Mouse (Mus musculus): ENCODE data around the gene Iba57. TPM values are rescaled to one million over a fixed set of nuclear protein-coding genes. Genes with fewer than 3 reads are reported as not detected.

Iba57 gene
- polyA plus RNA-seq, 1 experiment from 2014 or later = 7.3 TPM

DNA sequence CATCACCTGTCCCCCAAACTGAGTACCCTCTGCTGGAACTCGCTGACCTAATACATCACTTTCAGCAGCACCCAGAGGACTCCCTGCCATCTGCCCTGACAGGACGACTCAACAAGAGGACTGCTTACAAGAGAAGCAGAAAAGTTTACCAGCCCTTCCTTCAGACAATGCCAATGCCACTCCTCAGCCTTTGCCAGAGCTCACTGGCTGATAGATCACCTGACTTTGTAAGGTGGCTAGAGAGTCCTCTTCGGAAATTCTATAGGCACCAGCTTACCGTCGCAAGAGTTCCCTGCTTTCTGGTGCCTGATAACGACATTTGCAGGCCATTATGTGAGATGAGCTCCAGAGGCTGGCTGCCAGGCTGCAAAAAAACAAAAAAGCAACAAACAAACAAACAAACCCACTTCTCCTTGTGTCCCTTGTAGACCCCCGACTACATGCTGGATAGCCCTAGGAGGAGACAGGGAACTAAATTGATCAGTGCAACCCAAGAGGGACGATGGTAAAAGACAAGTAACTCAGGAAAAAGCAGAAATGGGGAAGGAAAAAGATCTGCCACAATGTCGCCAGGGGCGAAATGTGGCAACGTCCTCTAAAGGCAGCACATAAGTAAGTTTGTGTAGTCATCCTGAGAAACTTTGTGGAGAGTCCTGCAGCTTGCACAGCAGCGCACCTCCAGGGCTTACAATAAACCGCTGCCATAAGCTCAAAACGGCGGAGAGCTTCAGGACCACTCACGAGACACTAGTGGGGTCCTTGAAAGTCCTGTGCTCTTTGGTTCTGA, 37.9 kb upstream of the Iba57 start:
- no peaks in the 10 kb centered on the region for H3K27me3 ChIP-seq
- no peak for ATAC-seq (replicated peaks; ENCODE audit: insufficient number of reproducible peaks, insufficient read depth, low FRiP score, low read depth)
- H3K4me1 ChIP-seq (replicated peaks) = peaks cover 15% of the 10 kb centered on the region
- H3K27ac ChIP-seq = peak overlapping the region; percentile 85
- peak overlapping the region; percentile 81 for H3K4me3 ChIP-seq
- H3K36me3 ChIP-seq = peaks cover 28% of the 10 kb centered on the region
- no peaks in the 10 kb centered on the region for H3K9me3 ChIP-seq (replicated peaks)
- 25% methylated on average over 16 of the region's 16 CpGs for WGBS
- peak overlapping the region; percentile 88 for H3K9ac ChIP-seq
- peak overlapping the region; percentile 86 for H3K4me2 ChIP-seq

DNA sequence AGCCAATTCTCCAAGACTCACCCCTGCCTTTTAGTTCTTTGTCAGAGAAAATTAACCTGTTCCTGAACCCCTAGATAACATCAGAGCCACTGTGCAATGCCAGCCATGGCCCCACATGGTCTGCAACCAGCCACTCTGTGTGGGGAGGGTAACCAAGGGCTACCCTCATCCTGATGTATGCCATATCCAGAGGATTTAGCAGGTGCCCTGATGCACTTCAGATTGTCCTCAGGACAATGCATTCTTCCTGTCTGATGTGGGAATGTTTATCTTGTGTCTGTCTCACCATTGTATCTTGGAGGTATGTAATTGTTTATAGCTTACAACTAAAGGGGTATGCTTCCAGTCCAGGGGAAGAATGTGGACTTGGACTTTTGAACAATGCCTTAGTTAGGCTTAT, 32.7 kb upstream of the Iba57 start:
- Histone ChIP-seq H3K36me3 (peaks cover 5% of the 10 kb centered on the region; the same call in 1 of the 2 replicates), H3K27ac (no peak overlapping the region), H3K9ac (no peak overlapping the region), H3K9me3 (replicated peaks) (no peaks in the 10 kb centered on the region), H3K4me2 (no peak overlapping the region), H3K4me1 (replicated peaks) (peaks cover 5% of the 10 kb centered on the region), H3K27me3 (no peaks in the 10 kb centered on the region), H3K4me3 (no peak overlapping the region)
- no peak for ATAC-seq (replicated peaks; ENCODE audit: insufficient number of reproducible peaks, insufficient read depth, low FRiP score, low read depth)

DNA sequence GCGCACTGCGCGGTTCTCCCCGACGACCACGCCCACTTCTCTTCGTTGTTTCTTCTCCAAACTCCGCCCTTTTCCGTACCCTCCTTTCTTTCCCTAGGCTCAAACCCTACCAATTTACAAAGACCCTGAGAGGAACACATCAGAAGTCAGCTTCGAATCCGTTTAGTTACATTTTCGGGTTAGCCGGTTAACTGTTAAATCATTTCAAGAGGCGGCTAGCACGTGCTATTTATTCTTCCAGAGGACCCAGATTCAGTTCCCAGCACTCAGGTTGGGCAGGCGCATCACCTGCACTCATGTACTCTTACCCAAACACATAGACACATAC, 28.5 kb upstream of the Iba57 start, which contains the start of gene Guk1:
TSS of gene Guk1 (minus strand) at position 154 of the 328 bp plus-strand sequence.
- peaks cover 11% of the 10 kb centered on the region for H3K4me1 ChIP-seq (replicated peaks)
- 6% methylated on average over 16 of the region's 16 CpGs for WGBS
- no peaks in the 10 kb centered on the region for H3K36me3 ChIP-seq
- H3K27ac ChIP-seq = peak within 1 kb of the TSS; percentile 92
- peak within 1 kb of the TSS; percentile 75 for H3K9ac ChIP-seq
- H3K27me3 ChIP-seq = no peaks in the 10 kb centered on the region
- H3K9me3 ChIP-seq (replicated peaks) = no peaks in the 10 kb centered on the region
- H3K4me2 ChIP-seq = peak within 1 kb of the TSS; percentile 74
- ATAC-seq (replicated peaks; ENCODE audit: insufficient number of reproducible peaks, insufficient read depth, low FRiP score, low read depth) = no peak
- H3K4me3 ChIP-seq = peak within 1 kb of the TSS; percentile 77

DNA sequence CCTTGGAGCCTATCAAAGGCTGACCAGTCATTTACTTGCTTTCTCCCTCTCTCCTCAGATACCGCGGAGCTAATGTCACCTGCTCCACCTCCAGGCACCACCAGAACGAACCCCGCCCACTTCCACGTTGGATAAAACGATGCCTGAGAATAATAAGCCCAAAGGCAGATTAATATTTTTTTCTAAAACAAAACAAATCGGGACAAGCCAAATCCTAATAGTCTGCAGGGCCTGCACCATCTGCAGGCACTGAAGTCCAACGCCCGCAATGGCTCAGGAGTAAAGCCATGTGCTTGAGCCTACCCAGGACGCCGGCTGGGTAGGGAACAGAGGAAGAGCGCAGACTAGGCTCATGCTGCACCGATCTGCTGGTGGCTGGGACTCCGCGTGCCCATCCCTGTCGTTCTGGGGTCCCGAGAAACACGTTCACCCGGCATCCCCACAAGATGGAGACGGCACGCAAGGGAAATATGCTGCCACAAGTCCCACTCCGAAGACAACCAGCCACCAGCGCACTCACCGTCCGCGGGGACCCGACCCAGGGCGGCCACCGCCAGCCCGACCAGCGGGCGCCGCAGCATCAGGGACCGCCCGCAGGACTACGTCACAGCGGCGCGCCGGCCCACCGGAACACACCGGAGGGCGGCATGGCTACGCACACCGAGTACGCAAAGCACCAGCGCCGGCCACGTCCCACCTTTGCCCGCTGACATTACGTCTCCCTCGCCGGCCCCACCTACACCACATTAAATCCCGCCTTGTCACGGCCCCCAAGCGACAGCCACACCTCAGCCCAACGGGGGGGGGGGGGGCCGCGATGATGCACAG, 27.9 kb upstream of the Iba57 start:
- no peaks in the 10 kb centered on the region for H3K36me3 ChIP-seq
- H3K4me2 ChIP-seq = peak overlapping the region; percentile 74
- peak overlapping the region; percentile 75 for H3K9ac ChIP-seq
- WGBS = 1% methylated on average over 54 of the region's 59 CpGs
- H3K4me3 ChIP-seq = peak overlapping the region; percentile 77
- H3K27ac ChIP-seq = peak overlapping the region; percentile 92
- H3K27me3 ChIP-seq = no peaks in the 10 kb centered on the region
- H3K9me3 ChIP-seq (replicated peaks) = no peaks in the 10 kb centered on the region
- H3K4me1 ChIP-seq (replicated peaks) = peaks cover 11% of the 10 kb centered on the region
- ATAC-seq (replicated peaks; ENCODE audit: insufficient number of reproducible peaks, insufficient read depth, low FRiP score, low read depth) = peak; percentile 96

DNA sequence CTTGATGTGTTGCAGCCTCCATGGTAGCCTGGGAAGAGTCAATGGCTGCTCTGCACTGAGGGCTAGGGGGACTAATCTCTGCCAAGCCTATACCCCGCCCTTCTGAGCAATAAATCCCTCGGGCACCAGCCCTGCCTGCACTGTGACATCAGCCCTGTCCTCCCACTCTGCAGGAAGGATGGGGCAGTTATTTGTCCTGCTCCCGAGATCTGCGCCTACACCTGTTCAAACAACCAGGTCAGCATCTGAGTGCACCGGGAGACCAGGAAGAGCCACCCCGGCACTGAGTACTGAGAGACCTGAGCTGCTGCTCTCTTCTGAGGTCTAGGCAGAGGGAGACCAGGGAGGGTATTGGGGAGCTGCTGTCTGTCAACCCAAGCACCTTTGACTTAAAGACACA, 24.2 kb upstream of the Iba57 start:
- Histone ChIP-seq H3K4me3 (no peak overlapping the region), H3K4me1 (replicated peaks) (peaks cover 26% of the 10 kb centered on the region), H3K9me3 (replicated peaks) (no peaks in the 10 kb centered on the region), H3K4me2 (no peak overlapping the region), H3K27me3 (no peaks in the 10 kb centered on the region), H3K36me3 (peaks cover 8% of the 10 kb centered on the region; the same call in 1 of the 2 replicates), H3K9ac (no peak overlapping the region), H3K27ac (no peak overlapping the region)
- WGBS = 79% methylated on average over 6 of the region's 6 CpGs
- ATAC-seq (replicated peaks; ENCODE audit: insufficient number of reproducible peaks, insufficient read depth, low FRiP score, low read depth) = no peak

DNA sequence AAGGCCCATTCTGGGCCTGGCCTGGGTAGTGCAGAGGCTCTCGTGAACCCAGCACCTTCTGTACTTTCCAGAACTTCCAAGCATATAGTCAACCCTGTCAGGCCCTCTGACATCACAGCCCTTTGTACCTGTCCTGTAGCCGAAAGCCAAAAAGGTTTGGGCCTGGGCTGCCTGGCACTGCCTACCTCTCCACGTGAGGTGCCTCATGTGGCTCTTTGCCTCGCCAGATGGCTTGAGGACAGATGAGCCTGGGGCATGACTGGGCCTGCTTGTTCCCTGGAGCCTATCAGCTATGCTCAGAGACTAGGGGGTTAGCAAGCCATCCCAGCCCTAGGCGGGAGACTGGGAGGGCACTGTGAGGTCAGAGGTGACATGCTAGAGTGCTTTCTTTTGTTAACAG, 22.0 kb upstream of the Iba57 start:
- WGBS = 85% methylated on average over 5 of the region's 5 CpGs
- no peak for ATAC-seq (replicated peaks; ENCODE audit: insufficient number of reproducible peaks, insufficient read depth, low FRiP score, low read depth)

DNA sequence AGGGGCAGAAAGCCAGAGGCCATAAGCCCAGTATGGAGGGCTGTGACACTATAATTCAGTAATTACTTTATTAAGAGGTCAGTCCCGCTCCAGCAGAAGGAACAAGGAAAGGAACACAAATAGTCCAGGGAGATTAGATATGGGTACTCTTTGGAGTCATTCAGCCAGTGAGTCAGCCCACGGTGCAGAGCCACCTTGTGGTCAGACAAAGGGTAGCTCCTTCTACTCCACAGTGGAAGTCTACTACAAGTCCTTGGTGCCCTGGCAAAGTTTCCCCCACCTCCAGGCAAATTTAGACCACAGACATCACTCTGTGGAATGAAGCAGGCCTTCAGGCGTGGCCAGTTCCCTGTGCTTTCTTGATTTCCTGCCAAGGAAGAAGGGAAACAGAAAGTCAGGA, 20.3 kb upstream of the Iba57 start:
- peaks cover 8% of the 10 kb centered on the region; the same call in 1 of the 2 replicates for H3K36me3 ChIP-seq
- peak overlapping the region; percentile 33 for H3K4me2 ChIP-seq
- H3K27me3 ChIP-seq = peaks cover 6% of the 10 kb centered on the region; the same call in 1 of the 2 replicates
- no peaks in the 10 kb centered on the region for H3K9me3 ChIP-seq (replicated peaks)
- H3K9ac ChIP-seq = peak overlapping the region; percentile 32; the same call in 1 of the 2 replicates
- peaks cover 26% of the 10 kb centered on the region for H3K4me1 ChIP-seq (replicated peaks)
- peak; percentile 47 for ATAC-seq (replicated peaks; ENCODE audit: insufficient number of reproducible peaks, insufficient read depth, low FRiP score, low read depth)
- no peak overlapping the region for H3K4me3 ChIP-seq
- WGBS = 8% methylated on average over 3 of the region's 3 CpGs
- peak overlapping the region; percentile 78 for H3K27ac ChIP-seq

More for the DNA sequence above, 22.0 kb upstream of the Iba57 start:
- H3K36me3 ChIP-seq = peaks cover 8% of the 10 kb centered on the region; the same call in 1 of the 2 replicates
- H3K9me3 ChIP-seq (replicated peaks) = no peaks in the 10 kb centered on the region
- H3K4me2 ChIP-seq = no peak overlapping the region
- H3K9ac ChIP-seq = no peak overlapping the region
- no peaks in the 10 kb centered on the region for H3K27me3 ChIP-seq
- H3K4me1 ChIP-seq (replicated peaks) = peaks cover 25% of the 10 kb centered on the region
- H3K27ac ChIP-seq = no peak overlapping the region
- no peak overlapping the region for H3K4me3 ChIP-seq

DNA sequence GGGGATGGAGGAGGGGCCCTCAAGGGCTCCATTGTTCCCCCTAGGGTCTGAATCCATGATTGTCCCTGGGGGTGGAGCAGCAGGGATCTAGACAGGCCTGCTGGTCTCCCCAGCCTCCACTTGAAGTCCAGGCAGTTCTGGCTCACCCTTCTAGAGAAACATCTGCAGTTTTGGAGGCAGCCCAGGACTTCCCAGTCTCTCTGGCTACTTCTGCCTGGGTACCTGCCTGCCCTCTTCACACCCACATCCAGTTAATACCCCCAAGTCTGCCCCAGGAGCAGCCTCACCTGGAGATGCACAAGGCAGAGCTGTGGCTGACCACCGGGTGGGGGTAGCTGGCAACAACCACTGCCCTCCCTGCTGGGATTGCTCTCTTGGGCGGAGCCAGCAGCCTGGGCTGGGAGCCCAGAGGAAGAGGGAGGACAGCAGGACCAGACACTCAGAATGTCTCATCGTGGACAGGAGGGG, 19.4 kb upstream of the Iba57 start, which contains the start of gene Gjc2:
TSS of gene Gjc2 (minus strand) at position 350 of the 468 bp plus-strand sequence.
- no peak within 1 kb of the TSS for H3K4me3 ChIP-seq
- peaks cover 16% of the 10 kb centered on the region for H3K27me3 ChIP-seq
- peaks cover 29% of the 10 kb centered on the region for H3K4me1 ChIP-seq (replicated peaks)
- peak within 1 kb of the TSS; percentile 32 for H3K9ac ChIP-seq
- no peaks in the 10 kb centered on the region for H3K9me3 ChIP-seq (replicated peaks)
- peak within 1 kb of the TSS; percentile 78 for H3K27ac ChIP-seq
- peaks cover 8% of the 10 kb centered on the region; the same call in 1 of the 2 replicates for H3K36me3 ChIP-seq
- ATAC-seq (replicated peaks; ENCODE audit: insufficient number of reproducible peaks, insufficient read depth, low FRiP score, low read depth) = peak; percentile 42; the same call in 1 of the 2 replicates
- WGBS = 29% methylated on average over 3 of the region's 3 CpGs
- peak within 1 kb of the TSS; percentile 33 for H3K4me2 ChIP-seq

DNA sequence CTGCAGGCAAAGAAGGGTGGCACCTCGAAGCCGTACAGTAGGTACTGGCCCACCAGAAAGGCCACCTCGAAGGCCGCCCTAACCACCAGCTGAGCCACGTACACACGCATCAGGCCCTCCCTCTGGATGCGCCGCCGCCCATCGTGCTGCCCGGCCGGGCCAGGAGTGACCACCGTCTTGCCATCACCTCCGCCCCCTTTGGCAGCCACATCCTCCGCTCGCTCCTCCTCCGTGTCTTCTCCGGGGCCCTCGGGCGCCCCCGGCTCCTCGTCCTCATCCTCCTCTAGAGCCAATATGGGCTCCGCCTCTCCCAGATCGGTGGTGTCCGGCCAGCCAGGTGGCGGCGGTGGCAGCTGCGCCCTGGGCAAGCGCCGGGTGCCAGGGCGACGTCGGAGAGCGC, 13.4 kb upstream of the Iba57 start:
- no peak for ATAC-seq (replicated peaks; ENCODE audit: insufficient number of reproducible peaks, insufficient read depth, low FRiP score, low read depth)
- H3K27ac ChIP-seq = no peak overlapping the region
- H3K36me3 ChIP-seq = no peaks in the 10 kb centered on the region
- H3K9me3 ChIP-seq (replicated peaks) = no peaks in the 10 kb centered on the region
- peak overlapping the region; percentile 55 for H3K4me2 ChIP-seq
- peak overlapping the region; percentile 34 for H3K4me3 ChIP-seq
- peaks cover 25% of the 10 kb centered on the region for H3K4me1 ChIP-seq (replicated peaks)
- peaks cover 60% of the 10 kb centered on the region for H3K27me3 ChIP-seq
- no peak overlapping the region for H3K9ac ChIP-seq
- WGBS = 7% methylated on average over 34 of the region's 34 CpGs

DNA sequence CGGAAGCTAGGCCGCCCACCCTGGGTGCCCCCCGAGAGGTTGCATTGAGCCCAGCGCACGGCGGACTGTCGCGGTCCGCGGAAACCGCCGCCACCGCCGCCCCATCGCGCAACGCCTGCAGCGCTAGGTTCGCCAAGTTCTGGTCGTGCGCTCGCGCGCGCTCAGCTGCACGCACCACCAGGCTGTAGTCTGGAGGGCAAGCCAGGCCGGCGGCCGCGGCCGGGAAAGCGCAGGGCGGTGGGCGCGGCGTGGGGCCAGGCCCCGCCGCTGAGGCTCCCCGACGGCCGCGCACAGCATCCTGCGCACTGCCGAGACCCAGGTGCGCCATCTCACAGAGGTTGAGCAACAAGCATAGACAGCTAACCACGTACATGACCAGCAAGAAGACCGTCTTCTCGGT, 12.9 kb upstream of the Iba57 start:
- peak overlapping the region; percentile 55 for H3K4me2 ChIP-seq
- no peak; the same call in 1 of the 2 replicates for ATAC-seq (replicated peaks; ENCODE audit: insufficient number of reproducible peaks, insufficient read depth, low FRiP score, low read depth)

DNA sequence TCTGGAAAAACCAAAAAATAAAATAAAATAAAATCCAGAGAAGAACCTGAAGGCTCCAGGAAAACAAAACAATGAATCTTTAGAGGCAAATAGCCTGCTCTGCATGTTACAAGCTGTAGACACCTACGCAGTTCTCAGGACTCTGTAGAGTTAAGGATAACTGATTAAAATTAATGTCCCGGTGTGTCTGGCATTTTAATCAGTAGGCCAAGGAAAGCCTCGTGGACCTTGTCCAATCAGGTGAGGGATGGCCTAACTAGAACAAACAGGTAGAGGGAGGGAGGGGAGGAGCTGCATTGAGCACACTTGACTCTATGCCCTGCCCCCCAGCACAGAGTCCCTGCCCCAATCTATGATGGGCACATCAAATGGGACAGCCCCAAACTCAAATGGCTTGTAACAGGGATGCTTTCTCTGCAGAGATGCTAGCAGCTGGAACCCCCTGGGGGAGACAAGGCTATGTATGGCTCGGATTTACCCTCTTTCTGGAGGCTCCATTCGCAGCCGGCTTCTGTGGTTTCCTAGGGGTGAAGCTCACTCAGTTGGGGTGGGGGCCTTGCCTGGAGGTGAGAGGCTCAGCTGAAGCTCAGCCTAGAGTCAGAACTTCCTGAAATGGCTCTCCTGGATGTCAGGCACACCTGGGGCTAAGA, 10.8 kb upstream of the Iba57 start:
- Histone ChIP-seq H3K9me3 (replicated peaks) (no peaks in the 10 kb centered on the region), H3K4me3 (no peak overlapping the region), H3K27me3 (peaks cover 58% of the 10 kb centered on the region), H3K4me2 (no peak overlapping the region), H3K9ac (no peak overlapping the region), H3K4me1 (replicated peaks) (peaks cover 22% of the 10 kb centered on the region), H3K27ac (no peak overlapping the region), H3K36me3 (no peaks in the 10 kb centered on the region)
- WGBS = 56% methylated on average over 6 of the region's 6 CpGs
- no peak for ATAC-seq (replicated peaks; ENCODE audit: insufficient number of reproducible peaks, insufficient read depth, low FRiP score, low read depth)

More for the DNA sequence above, 12.9 kb upstream of the Iba57 start:
- Histone ChIP-seq H3K27me3 (peaks cover 60% of the 10 kb centered on the region), H3K4me1 (replicated peaks) (peaks cover 25% of the 10 kb centered on the region), H3K36me3 (no peaks in the 10 kb centered on the region), H3K4me3 (peak overlapping the region; percentile 34), H3K9me3 (replicated peaks) (no peaks in the 10 kb centered on the region), H3K27ac (no peak overlapping the region), H3K9ac (no peak overlapping the region)
- 3% methylated on average over 47 of the region's 48 CpGs for WGBS

All from heart, embryonic 15.5 days (tissue).